Mouse (Mus musculus) CH12.LX (cell line): ENCODE measurements around the gene Nup37. TPM values are rescaled to one million over a fixed set of nuclear protein-coding genes. Genes with fewer than 3 reads are reported as not detected.

Source experiments
- DNase-seq: peaks from one replicate; pipeline ENCODE4 v3.0.0-alpha.2; 2013; ENCODE audit errors: extremely low read depth
- H3K27ac ChIP-seq: 2 replicates; pipeline ENCODE4 v1.5.1; 2012; ENCODE audit warnings: low read depth, mild to moderate bottlenecking, control low read depth, moderate library complexity; ENCODE audit not compliant: insufficient read depth
- H3K27me3 ChIP-seq: replicated peaks from 2 replicates; pipeline ENCODE3; 2012; ENCODE audit warnings: inconsistent platforms
- H3K36me3 ChIP-seq, 2 experiments: replicated peaks in 1 of 2; 2 replicates each; pipeline versions ENCODE3 to v1.6.1; 2012; ENCODE audit warnings: inconsistent platforms in 1 of 2, low read length in 1 of 2, mild to moderate bottlenecking in 1 of 2, mixed read lengths in 1 of 2, moderate library complexity in 1 of 2; ENCODE audit not compliant: control insufficient read depth in 1 of 2, insufficient read depth in 1 of 2
- H3K4me1 ChIP-seq, 2 experiments: 2 replicates each; pipeline ENCODE4 v1.6.1; 2012; ENCODE audit warnings: inconsistent platforms in 1 of 2, moderate library complexity in 1 of 2; ENCODE audit not compliant: insufficient read depth in 2 of 2, control insufficient read depth in 1 of 2
- H3K4me2 ChIP-seq: 2 replicates; pipeline ENCODE4 v1.6.1; 2012; ENCODE audit warnings: low read depth, mild to moderate bottlenecking, control low read depth; ENCODE audit not compliant: poor library complexity, insufficient read depth, severe bottlenecking
- H3K4me3 ChIP-seq, 3 experiments: fragments of 150-350 bp in 1 of 3; sonication (generic) in 1 of 3; replicated peaks in 1 of 3; 2 replicates each; pipeline versions ENCODE3 to v1.5.1; 2011 to 2012; ENCODE audit warnings: low read depth in 2 of 3, low read length in 2 of 3, mild to moderate bottlenecking in 2 of 3, moderate library complexity in 2 of 3, control low read depth in 1 of 3, improper control_type of control experiment in 1 of 3, inconsistent platforms in 1 of 3, mixed read lengths in 1 of 3; ENCODE audit not compliant: poor library complexity in 1 of 3
- H3K79me2 ChIP-seq: replicated peaks from 2 replicates; pipeline ENCODE4 v1.6.1; 2012; ENCODE audit warnings: mild to moderate bottlenecking, moderate library complexity; ENCODE audit not compliant: control insufficient read depth, poor library complexity, insufficient read depth, severe bottlenecking; ENCODE audit errors: extremely low read depth
- H3K9ac ChIP-seq: 2 replicates; pipeline ENCODE4 v1.6.1; 2012; ENCODE audit warnings: low read depth, mild to moderate bottlenecking, control low read depth, moderate library complexity; ENCODE audit not compliant: insufficient read depth
- H3K9me3 ChIP-seq: replicated peaks from 2 replicates; pipeline ENCODE3; 2012; ENCODE audit warnings: low read length, inconsistent platforms, mixed read lengths
- CTCF ChIP-seq, 2 experiments: IDR thresholded peaks in 1 of 2; conservative IDR thresholded peaks in 1 of 2; 2 replicates each; pipeline ENCODE4 v1.5.1; 2011 to 2012; ENCODE audit warnings: low read depth in 2 of 2, low read length in 2 of 2, improper control_type of control experiment in 1 of 2, inconsistent platforms in 1 of 2, mild to moderate bottlenecking in 1 of 2, moderate library complexity in 1 of 2
- GABPA ChIP-seq: IDR thresholded peaks from 2 replicates; pipeline ENCODE4 v1.6.1; 2012; ENCODE audit warnings: low read depth, low read length, improper control_type of control experiment, inconsistent platforms; ENCODE audit not compliant: insufficient replicate concordance
- HCFC1 ChIP-seq: IDR thresholded peaks from 2 replicates; pipeline ENCODE4 v1.6.1; 2012; ENCODE audit warnings: low read depth, mild to moderate bottlenecking, inconsistent platforms, low read length, improper control_type of control experiment
- IRF4 ChIP-seq: IDR thresholded peaks from 2 replicates; pipeline ENCODE4 v1.6.1; 2014; ENCODE audit warnings: low read depth, mild to moderate bottlenecking, inconsistent platforms, low read length, improper control_type of control experiment
- JUND ChIP-seq: conservative IDR thresholded peaks from 2 replicates; pipeline ENCODE4 v1.6.1; 2011; ENCODE audit warnings: low read depth, low read length, improper control_type of control experiment
- MAZ ChIP-seq: IDR thresholded peaks from 2 replicates; pipeline ENCODE4 v1.6.1; 2012; ENCODE audit warnings: low read depth, mild to moderate bottlenecking, inconsistent platforms, low read length, improper control_type of control experiment, moderate library complexity
- NELFE ChIP-seq: IDR thresholded peaks from 2 replicates; pipeline ENCODE4 v1.6.1; 2011; ENCODE audit warnings: low read depth, low read length, improper control_type of control experiment
- NRF1 ChIP-seq: IDR thresholded peaks from 2 replicates; pipeline ENCODE4 v1.6.1; 2014; ENCODE audit warnings: low read depth, mild to moderate bottlenecking, inconsistent platforms, low read length, improper control_type of control experiment, moderate library complexity
- SMC3 ChIP-seq: IDR thresholded peaks from 2 replicates; pipeline ENCODE4 v1.6.1; 2011; ENCODE audit warnings: low read depth, low read length, improper control_type of control experiment
- TCF12 ChIP-seq: IDR thresholded peaks from 2 replicates; pipeline ENCODE4 v1.6.1; 2014; ENCODE audit warnings: low read depth, mild to moderate bottlenecking, inconsistent platforms, low read length, improper control_type of control experiment
- UBTF ChIP-seq: IDR thresholded peaks from 2 replicates; pipeline ENCODE4 v1.6.1; 2012; ENCODE audit warnings: low read depth, mild to moderate bottlenecking, inconsistent platforms, low read length, improper control_type of control experiment, moderate library complexity
- USF1 ChIP-seq: IDR thresholded peaks from 2 replicates; pipeline ENCODE4 v1.6.1; 2014; ENCODE audit warnings: low read depth, mild to moderate bottlenecking, inconsistent platforms, low read length, improper control_type of control experiment
- ZMIZ1 ChIP-seq: IDR thresholded peaks from 2 replicates; pipeline ENCODE4 v1.6.1; 2012; ENCODE audit warnings: low read depth, mild to moderate bottlenecking, inconsistent platforms, low read length, improper control_type of control experiment
- ZNF384 ChIP-seq: IDR thresholded peaks from 2 replicates; pipeline ENCODE4 v1.6.1; 2012; ENCODE audit warnings: low read depth, low read length, improper control_type of control experiment, inconsistent platforms
- dilution Hi-C: fragments of 300-500 bp; cut with MboI; formaldehyde crosslinking; loops from 2 replicates; pipeline ENCODE4 v1.14.3; 2020; ENCODE audit warnings: low sequenced_read_pairs; ENCODE audit not compliant: extremely low pct_unique_long_range_greater_than_20kb, extremely low pct_ligation_motif_present
- in situ Hi-C: fragments of 300-500 bp; cut with MboI; formaldehyde crosslinking; loops from 3 replicates; pipeline ENCODE4 v1.14.3; 2019; ENCODE audit warnings: low sequenced_read_pairs, low pct_ligation_motif_present, low pct_unique_long_range_greater_than_20kb, mixed read lengths
- polyA plus RNA-seq: library from polyadenylated mRNA; unstranded; fragments of >175 nt; gene quantifications from 2 replicates; pipeline ENCODE4 v1.2.1, GENCODE M21; 2012; ENCODE audit warnings: low read depth; ENCODE audit not compliant: insufficient read length
- total RNA-seq, 2 experiments: library from RNA; depleted of rRNA; stranded (reverse); fragments of 300-350 nt in 1 of 2; fragments of >200 nt in 1 of 2; gene quantifications; 2 replicates each; pipeline ENCODE4 v1.2.3; 2012 to 2014

Gene Nup37
- total and polyA plus RNA-seq, 3 experiments = 59.2 to 222 (median 82.4) TPM

- Histone ChIP-seq H3K9me3 (peaks cover 2% of the 10 kb centered on the region), H3K36me3 (peaks cover 33 to 76% of the 10 kb centered on the region in 2 experiments)
- dilution Hi-C loops = no loop called here
These were observed 15.3 kb downstream of the Nup37 start for GRCm38 (mm10) chr10:88162096-88162495.

GRCm38 (mm10) chr10:88162676-88163075 lies 15.9 kb downstream of the Nup37 start:
- Histone ChIP-seq H3K9ac (no peak overlapping the region), H3K9me3 (peaks cover 2% of the 10 kb centered on the region), H3K27ac (no peak overlapping the region), H3K27me3 (no peaks in the 10 kb centered on the region)
- dilution Hi-C loops = no loop called here
- TF ChIP-seq CTCF (conservative IDR thresholded peaks at IDR 0.05 in 1 of 2, IDR thresholded peaks at IDR 0.05 in 1 of 2; ENCODE audit: low read depth in 2 of 2, low read length in 2 of 2) (no peak), UBTF (no peak), IRF4 (no peak), GABPA (no peak), ZNF384 (no peak), TCF12 (no peak), NELFE (no peak), JUND (no peak), ZMIZ1 (no peak), MAZ (no peak)
- TF ChIP-seq, all 38 proteins: peak for 0
- Histone ChIP-seq H3K79me2 (no peaks in the 10 kb centered on the region), H3K36me3 (peaks cover 33 to 75% of the 10 kb centered on the region in 2 experiments), H3K4me1 (no peaks in the 10 kb centered on the region), H3K4me2 (no peak overlapping the region), H3K4me3 (no peak overlapping the region)
- no peak for DNase-seq
- in situ Hi-C loops = no loop called here

More at GRCm38 (mm10) chr10:88162096-88162495, 15.3 kb downstream of the Nup37 start:
- Histone ChIP-seq H3K4me2 (no peak overlapping the region), H3K9ac (no peak overlapping the region), H3K27ac (no peak overlapping the region), H3K4me1 (no peaks in the 10 kb centered on the region), H3K4me3 (no peak overlapping the region), H3K79me2 (no peaks in the 10 kb centered on the region), H3K27me3 (no peaks in the 10 kb centered on the region)
- DNase-seq = no peak
- no peak for TF ChIP-seq ZNF384
- in situ Hi-C loops = no loop called here

GRCm38 (mm10) chr10:88166158-88166557 lies 19.4 kb downstream of the Nup37 start:
- peaks cover 2% of the 10 kb centered on the region for H3K9me3 ChIP-seq
- H3K4me3 ChIP-seq = no peak overlapping the region
- no peaks in the 10 kb centered on the region for H3K27me3 ChIP-seq
- no peaks in the 10 kb centered on the region for H3K79me2 ChIP-seq
- H3K36me3 ChIP-seq = peaks cover 23 to 62% of the 10 kb centered on the region in 2 experiments
- no peak overlapping the region for H3K4me2 ChIP-seq
- dilution Hi-C loops (no loop called here), in situ Hi-C loops (no loop called here)
- TF ChIP-seq USF1 = no peak
- TF ChIP-seq SMC3 = 0 out of 2 replicates have a peak, but pooled peaks have one; percentile 8
- no peak for TF ChIP-seq MAZ
- no peak for TF ChIP-seq NRF1
- no peak for TF ChIP-seq HCFC1
- peak; percentile 24 to 40; a peak in 2 of 4 replicates for TF ChIP-seq CTCF (conservative IDR thresholded peaks at IDR 0.05 in 1 of 2, IDR thresholded peaks at IDR 0.05 in 1 of 2; ENCODE audit: low read depth in 2 of 2, low read length in 2 of 2)
- no peak for DNase-seq
- no peaks in the 10 kb centered on the region for H3K4me1 ChIP-seq
- no peak overlapping the region for H3K27ac ChIP-seq
- no peak overlapping the region for H3K9ac ChIP-seq
